Mouse (Mus musculus) cerebellum, adult (tissue): ENCODE data around the gene Gm10718.
"Not testable (repeated sequence)": the region's sequence is repeated elsewhere in the genome, so short reads cannot be mapped to it uniquely, and the experiment has no call there.

ENCODE experiments used
- ATAC-seq: cut with Nextera tagmentation; 2 replicates; pipeline ENCODE4 v1.9.2; 2017; ENCODE audit warnings: mild to moderate bottlenecking, moderate library complexity, mixed read lengths; ENCODE audit not compliant: insufficient number of reproducible peaks, low FRiP score, low TSS enrichment

Gm10718 gene

DNA sequence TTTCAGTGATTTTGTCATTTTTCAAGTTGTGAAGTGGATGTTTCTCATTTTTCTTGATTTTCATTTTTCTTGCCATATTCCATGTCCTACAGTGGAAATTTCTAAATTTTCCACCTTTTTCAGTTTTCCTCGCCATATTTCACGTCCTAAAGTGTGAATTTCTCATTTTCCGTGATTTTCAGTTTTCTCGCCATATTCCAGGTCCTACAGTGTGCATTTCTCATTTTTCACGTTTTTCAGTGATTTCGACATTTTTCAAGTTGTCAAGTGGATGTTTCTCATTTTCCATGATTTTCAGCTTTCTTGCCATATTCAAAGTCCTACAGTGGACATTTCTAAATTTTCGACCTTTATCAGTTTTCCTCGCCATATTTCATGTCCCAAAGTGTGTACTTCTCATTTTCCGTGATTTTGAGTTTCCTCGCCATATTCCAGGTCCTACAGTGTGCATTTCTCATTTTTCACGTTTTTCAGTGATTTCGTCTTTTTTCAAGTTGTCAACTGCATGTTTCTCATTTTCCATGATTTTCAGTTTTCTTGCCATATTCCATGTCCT is 1.6 kb downstream of the Gm10718 start, which contains the start of gene Gm10717:
Gene Gm10717 (plus strand): TSS at position 506 of the 556 bp plus-strand sequence.
- ATAC-seq = not testable (repeated sequence)

- not testable (repeated sequence) for ATAC-seq
Observed at GRCm38 (mm10) chr9:3025653-3026052, 2.3 kb downstream of the Gm10718 start.

DNA sequence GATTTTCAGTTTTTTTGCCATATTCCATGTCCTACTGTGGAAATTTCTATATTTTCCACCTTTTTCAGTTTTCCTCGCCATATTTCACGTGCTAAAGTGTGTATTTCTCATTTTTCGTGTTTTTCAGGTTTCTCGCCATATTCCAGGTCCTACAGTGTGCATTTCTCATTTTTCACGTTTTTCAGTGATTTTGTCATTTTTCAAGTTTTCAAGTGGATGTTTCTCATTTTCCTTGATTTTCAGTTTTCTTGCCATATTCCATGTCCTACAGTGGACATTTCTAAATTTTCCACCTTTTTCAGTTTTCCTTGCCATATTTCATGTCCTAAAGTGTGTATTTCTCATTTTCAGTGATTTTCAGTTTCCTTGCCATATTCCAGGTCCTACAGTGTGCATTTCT is 2.8 kb downstream of the Gm10718 start:
- ATAC-seq = not testable (repeated sequence)

GRCm38 (mm10) chr9:3026741-3027140 is 3.4 kb downstream of the Gm10718 start:
- ATAC-seq = not testable (repeated sequence)

DNA sequence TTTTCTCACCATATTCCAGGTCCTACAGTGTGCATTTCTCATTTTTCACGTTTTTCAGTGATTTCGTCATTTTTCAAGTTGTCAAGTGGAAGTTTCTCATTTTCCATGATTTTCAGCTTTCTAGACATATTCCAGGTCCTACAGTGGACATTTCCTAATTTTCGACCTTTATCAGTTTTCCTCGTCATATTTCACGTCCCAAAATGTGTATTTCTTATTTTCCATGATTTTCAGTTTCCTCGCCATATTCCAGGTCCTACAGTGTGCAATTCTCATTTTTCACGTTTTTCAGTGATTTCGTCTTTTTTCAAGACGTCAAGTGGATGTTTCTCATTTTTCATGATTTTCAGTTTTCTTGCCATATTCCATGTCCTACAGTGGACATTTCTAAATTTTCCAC is 3.9 kb downstream of the Gm10718 start:
- ATAC-seq = not testable (repeated sequence)

- ATAC-seq = not testable (repeated sequence)
Observed at GRCm38 (mm10) chr9:3029276-3030000, 6.1 kb downstream of the Gm10718 start.

GRCm38 (mm10) chr9:3030677-3031318 is 7.5 kb downstream of the Gm10718 start:
- not testable (repeated sequence) for ATAC-seq

DNA sequence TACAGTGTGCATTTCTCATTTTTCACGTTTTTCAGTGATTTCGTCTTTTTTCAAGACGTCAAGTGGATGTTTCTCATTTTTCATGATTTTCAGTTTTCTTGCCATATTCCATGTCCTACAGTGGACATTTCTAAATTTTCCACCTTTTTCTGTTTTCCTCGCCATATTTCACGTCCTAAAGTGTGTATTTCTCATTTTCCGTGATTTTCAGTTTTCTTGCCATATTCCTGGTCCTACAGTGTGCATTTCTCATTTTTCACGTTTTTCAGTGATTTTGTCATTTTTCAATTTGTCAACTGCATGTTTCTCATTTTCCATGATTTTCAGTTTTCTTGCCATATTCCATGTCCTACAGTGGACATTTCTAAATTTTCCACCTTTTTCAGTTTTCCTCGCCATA is 11.0 kb downstream of the Gm10718 start, which contains the start of gene Gm17535:
Gene Gm17535 (plus strand): TSS at position 301 of the 400 bp plus-strand sequence.
- ATAC-seq = not testable (repeated sequence)

DNA sequence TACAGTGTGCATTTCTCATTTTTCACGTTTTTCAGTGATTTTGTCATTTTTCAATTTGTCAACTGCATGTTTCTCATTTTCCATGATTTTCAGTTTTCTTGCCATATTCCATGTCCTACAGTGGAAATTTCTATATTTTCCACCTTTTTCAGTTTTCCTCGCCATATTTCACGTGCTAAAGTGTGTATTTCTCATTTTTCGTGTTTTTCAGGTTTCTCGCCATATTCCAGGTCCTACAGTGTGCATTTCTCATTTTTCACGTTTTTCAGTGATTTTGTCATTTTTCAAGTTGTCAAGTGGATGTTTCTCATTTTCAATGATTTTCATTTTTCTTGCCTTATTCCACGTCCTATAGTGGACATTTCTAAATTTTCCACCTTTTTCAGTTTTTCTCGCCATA is 13.2 kb downstream of the Gm10718 start, which contains the start of gene Gm10715:
Gene Gm10715 (plus strand): TSS at position 301 of the 400 bp plus-strand sequence.
- not testable (repeated sequence) for ATAC-seq

DNA sequence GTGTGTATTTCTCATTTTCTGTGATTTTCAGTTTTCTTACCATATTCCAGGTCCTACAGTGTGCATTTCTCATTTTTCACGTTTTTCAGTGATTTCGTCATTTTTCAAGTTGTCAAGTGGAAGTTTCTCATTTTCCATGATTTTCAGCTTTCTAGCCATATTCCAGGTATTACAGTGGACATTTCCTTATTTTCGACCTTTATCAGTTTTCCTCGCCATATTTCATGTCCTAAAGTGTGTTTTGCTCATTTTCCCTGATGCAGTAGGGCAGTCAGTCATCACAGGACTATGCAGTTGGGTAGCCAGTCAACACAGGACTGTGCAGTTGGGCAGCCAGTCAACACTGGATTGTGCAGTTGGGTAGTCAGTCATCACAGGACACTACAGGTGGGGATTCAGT is 14.8 kb downstream of the Gm10718 start:
- ATAC-seq = not testable (repeated sequence)
